Mouse (Mus musculus): ENCODE measurements at regions not wholly inside any gene's neighbourhood (a gene's known extent, or its start where the extent isn't known, plus 50 kb on each side); places are given as distances from the start of the nearest gene placed in this dataset.

GRCm38 (mm10) chr2:10998798-10999197 is 173.1 kb upstream of the Prkcq start:
- no peak for DNase-seq (ENCODE audit: low read depth, low spot score)

GRCm38 (mm10) chr2:10999217-10999618 is 172.7 kb upstream of the Prkcq start:
- DNase-seq (ENCODE audit: low read depth, low spot score) = no peak

- no peak for DNase-seq (ENCODE audit: low read depth, low spot score)
Observed at GRCm38 (mm10) chr2:11005806-11006205, 166.1 kb upstream of the Prkcq start.

- no peak for DNase-seq (ENCODE audit: low read depth, low spot score)
Observed at GRCm38 (mm10) chr2:11011041-11011962, 160.6 kb upstream of the Prkcq start.

GRCm38 (mm10) chr2:11012312-11012860 is 159.5 kb upstream of the Prkcq start:
- no peak for DNase-seq (ENCODE audit: low read depth, low spot score)

GRCm38 (mm10) chr2:11013154-11013553 is 158.8 kb upstream of the Prkcq start:
- no peak for DNase-seq (ENCODE audit: low read depth, low spot score)

GRCm38 (mm10) chr2:11016446-11016845 is 155.5 kb upstream of the Prkcq start:
- DNase-seq (ENCODE audit: low read depth, low spot score) = no peak

GRCm38 (mm10) chr2:11032891-11033290 is 139.0 kb upstream of the Prkcq start:
- no peak for DNase-seq (ENCODE audit: low read depth, low spot score)

GRCm38 (mm10) chr2:11034178-11034577 is 137.7 kb upstream of the Prkcq start:
- DNase-seq (ENCODE audit: low read depth, low spot score) = no peak

- DNase-seq (ENCODE audit: low read depth, low spot score) = no peak
Observed at GRCm38 (mm10) chr2:11037343-11037742, 134.6 kb upstream of the Prkcq start.

GRCm38 (mm10) chr2:11038440-11038839 is 133.5 kb upstream of the Prkcq start:
- DNase-seq (ENCODE audit: low read depth, low spot score) = peak; percentile 12

- DNase-seq (ENCODE audit: low read depth, low spot score) = no peak
Observed at GRCm38 (mm10) chr2:11040005-11040404, 131.9 kb upstream of the Prkcq start.

GRCm38 (mm10) chr2:11044727-11045274 is 127.1 kb upstream of the Prkcq start:
- DNase-seq (ENCODE audit: low read depth, low spot score) = peak; percentile 15

- DNase-seq (ENCODE audit: low read depth, low spot score) = no peak
Observed at GRCm38 (mm10) chr2:11051621-11052020, 120.3 kb upstream of the Prkcq start.

- peak; percentile 66 for DNase-seq (ENCODE audit: low read depth, low spot score)
Observed at GRCm38 (mm10) chr2:11059731-11060425, 112.0 kb upstream of the Prkcq start.

GRCm38 (mm10) chr2:11067384-11067783 is 104.5 kb upstream of the Prkcq start:
- no peak for DNase-seq (ENCODE audit: low read depth, low spot score)

- no peak for DNase-seq (ENCODE audit: low read depth, low spot score)
Observed at GRCm38 (mm10) chr2:11083536-11083935, 88.4 kb upstream of the Prkcq start.

GRCm38 (mm10) chr2:11086996-11087395 is 84.9 kb upstream of the Prkcq start:
- DNase-seq (ENCODE audit: low read depth, low spot score) = peak; percentile 65

GRCm38 (mm10) chr2:11099834-11100622 is 71.9 kb upstream of the Prkcq start:
- DNase-seq (ENCODE audit: low read depth, low spot score) = peak; percentile 54

GRCm38 (mm10) chr2:11113191-11113590 is 58.7 kb upstream of the Prkcq start:
- DNase-seq (ENCODE audit: low read depth, low spot score) = peak; percentile 75

GRCm38 (mm10) chr2:11118625-11119024 is 53.3 kb upstream of the Prkcq start:
- no peak for DNase-seq (ENCODE audit: low read depth, low spot score)

Measured in ZHBTc4 (cell line).